Mouse (Mus musculus) gastrocnemius, postnatal 36 days (tissue): ENCODE data around the gene Lrrc58. TPM values are rescaled to one million over a fixed set of nuclear protein-coding genes. Genes with fewer than 3 reads are reported as not detected.

Experiments
- DNase-seq, 2 experiments: peaks; one replicate each; pipeline ENCODE4 v3.0.0; 2022
- intact Hi-C: fragments of 180-260 bp; cut with DNase I; formaldehyde crosslinking; loops from one replicate; pipeline ENCODE4 v1.15.1; 2025
- long read RNA-seq, 2 experiments: library from polyadenylated mRNA; stranded (forward); transcript quantifications; one replicate each; pipeline ENCODE4 v2.0.0; 2021
- total RNA-seq, 2 experiments: library from RNA; stranded (reverse); gene quantifications; 2 replicates each; pipeline ENCODE4 v1.2.3; 2021

Lrrc58 gene
- 10 to 100 TPM; 42.5 to 46.2 TPM for total RNA-seq
- long read RNA-seq, experiment 1, full-length matches to known transcripts: 4 of 16 reads
- long read RNA-seq, experiment 1, partial matches to known transcripts: 0 of 16 reads
- long read RNA-seq, experiment 1, other reads (novel, unspliced or antisense): 12 of 16 reads
- long read RNA-seq, experiment 2, full-length matches to known transcripts: 1 of 11 reads
- long read RNA-seq, experiment 2, partial matches to known transcripts: 0 of 11 reads
- long read RNA-seq, experiment 2, other reads (novel, unspliced or antisense): 10 of 11 reads

- peak; percentile 68 to 81 for DNase-seq
- intact Hi-C loops: loop anchor here (5.0 kb wide), 1 partner anchor 61 kb away; no protein-coding TSS in a partner anchor
Measured at GRCm38 (mm10) chr16:37867791-37868505, at the start of gene Lrrc58. Gene Lrrc58, plus strand, starts transcription at chr16:37868389.

- no peak for DNase-seq
- intact Hi-C loops: no loop called here
Measured at GRCm38 (mm10) chr16:37823949-37824348, 44.2 kb upstream of the Lrrc58 start.

GRCm38 (mm10) chr16:37824778-37825505, 43.2 kb upstream of the Lrrc58 start:
- intact Hi-C loops: no loop called here
- no peak for DNase-seq

- no peak for DNase-seq
- intact Hi-C loops: no loop called here
Measured at GRCm38 (mm10) chr16:37826286-37826685, 41.9 kb upstream of the Lrrc58 start.

- no peak for DNase-seq
- intact Hi-C loops: no loop called here
Measured at GRCm38 (mm10) chr16:37831041-37831440, 37.1 kb upstream of the Lrrc58 start.

- intact Hi-C loops: no loop called here
- DNase-seq: no peak
Measured at GRCm38 (mm10) chr16:37837571-37837970, 30.6 kb upstream of the Lrrc58 start.

GRCm38 (mm10) chr16:37842439-37842838, 25.8 kb upstream of the Lrrc58 start:
- intact Hi-C loops: no loop called here
- no peak for DNase-seq

GRCm38 (mm10) chr16:37843740-37844139, 24.4 kb upstream of the Lrrc58 start:
- DNase-seq: no peak
- intact Hi-C loops: no loop called here

GRCm38 (mm10) chr16:37845202-37845925, 22.8 kb upstream of the Lrrc58 start:
- intact Hi-C loops: no loop called here
- no peak for DNase-seq

GRCm38 (mm10) chr16:37847081-37847480, 21.1 kb upstream of the Lrrc58 start:
- DNase-seq: no peak
- intact Hi-C loops: no loop called here

- DNase-seq: no peak
- intact Hi-C loops: no loop called here
Measured at GRCm38 (mm10) chr16:37851366-37851765, 16.8 kb upstream of the Lrrc58 start.

- intact Hi-C loops: no loop called here
- no peak for DNase-seq
Measured at GRCm38 (mm10) chr16:37853279-37853678, 14.9 kb upstream of the Lrrc58 start.

GRCm38 (mm10) chr16:37854054-37854453, 14.1 kb upstream of the Lrrc58 start:
- no peak for DNase-seq

GRCm38 (mm10) chr16:37854593-37854992, 13.6 kb upstream of the Lrrc58 start:
- intact Hi-C loops: no loop called here
- DNase-seq: no peak

More at GRCm38 (mm10) chr16:37854054-37854453, 14.1 kb upstream of the Lrrc58 start:
- intact Hi-C loops: no loop called here

- DNase-seq: no peak
- intact Hi-C loops: no loop called here
Measured at GRCm38 (mm10) chr16:37855583-37855982, 12.6 kb upstream of the Lrrc58 start.

- intact Hi-C loops: no loop called here
- DNase-seq: no peak
Measured at GRCm38 (mm10) chr16:37856327-37856726, 11.9 kb upstream of the Lrrc58 start.

GRCm38 (mm10) chr16:37857495-37857894, 10.7 kb upstream of the Lrrc58 start:
- DNase-seq: no peak
- intact Hi-C loops: no loop called here

- intact Hi-C loops: loop anchor here (5.0 kb wide), 1 partner anchor 593 kb away; no protein-coding TSS in a partner anchor
- no peak for DNase-seq
Measured at GRCm38 (mm10) chr16:37860213-37860612, 8.0 kb upstream of the Lrrc58 start.

GRCm38 (mm10) chr16:37861029-37861428, 7.2 kb upstream of the Lrrc58 start, which contains the start of gene Gm36028:
Gene Gm36028, minus strand, starts transcription at chr16:37861146.
- no peak for DNase-seq
- intact Hi-C loops: loop anchor here (5.0 kb wide), 1 partner anchor 594 kb away; no protein-coding TSS in a partner anchor

GRCm38 (mm10) chr16:37863876-37864275, 4.3 kb upstream of the Lrrc58 start:
- intact Hi-C loops: loop anchor here (5.0 kb wide), 1 partner anchor 597 kb away; no protein-coding TSS in a partner anchor
- DNase-seq: no peak
